Comparison of ENCODE assay signal across 8 mouse cellular contexts in the genomic region with DNA sequence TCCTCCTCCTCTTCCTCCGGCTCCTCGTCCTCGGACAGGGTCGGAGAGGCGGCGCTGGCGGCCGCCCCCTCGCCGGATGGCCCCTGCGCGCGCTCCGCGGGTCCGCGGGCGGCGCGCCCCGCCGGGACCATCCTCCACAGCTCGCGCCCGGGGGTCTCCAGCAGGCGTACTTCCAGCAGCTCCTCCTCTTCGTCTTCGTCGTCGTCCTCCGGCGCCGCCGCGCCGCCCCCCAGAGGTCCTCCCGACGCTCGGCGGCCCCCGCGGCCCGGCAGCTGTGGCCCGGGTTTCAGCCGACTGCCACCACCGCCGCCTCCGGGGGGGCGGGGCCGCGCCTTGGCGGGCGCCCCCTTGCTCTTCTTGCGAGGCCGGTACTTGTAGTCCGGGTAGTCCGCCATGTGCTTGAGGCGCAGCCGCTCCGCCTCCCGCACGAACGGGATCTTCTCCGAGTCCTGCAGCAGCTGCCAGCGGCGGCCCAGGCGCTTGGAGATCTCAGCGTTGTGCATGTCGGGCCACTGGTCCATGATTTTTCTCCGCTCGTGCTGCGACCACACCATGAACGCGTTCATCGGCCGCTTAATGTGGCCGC. TPM values are rescaled to one million over a fixed set of nuclear protein-coding genes. Genes with fewer than 3 reads are reported as not detected.
DNase-seq lines count a peak whose midpoint lies in the region; ATAC-seq and TF ChIP-seq lines count a peak whose summit lies in the region.

No protein-coding gene starts in this region.

- DNase-seq in brain, adult 2 months (ENCODE audit: low read depth, low spot score), result peak; percentile 90
- peak; percentile 87 for DNase-seq in forebrain, embryonic 14.5 days (ENCODE audit: low spot score)
- peak; percentile 88 to 89 for DNase-seq in heart, postnatal 14 days
- peak; percentile 85 to 88 for DNase-seq in layer of hippocampus, adult 18-20 months (ENCODE audit: low spot score in 2 of 2)
- peak; percentile 74 to 75 for DNase-seq in lung, adult 18-20 months
- DNase-seq in ovary, postnatal 10 days (ENCODE audit: low spot score), result peak; percentile 53
- peak; percentile 69 for DNase-seq in thymus, postnatal 0 days (ENCODE audit: low spot score)

- intact Hi-C loops in heart, postnatal 14 days (cut with DNase I), result loop anchor here (1.0 kb wide), 1 partner anchor 17 kb away; no protein-coding TSS in a partner anchor

- peaks cover 23% of the 10 kb centered on the region for H3K36me3 ChIP-seq in E14TG2a.4 (ENCODE audit: insufficient read depth, low read length)
- H3K36me3 ChIP-seq in forebrain, embryonic 14.5 days (ENCODE audit: control insufficient read depth, insufficient read depth, low read length), result no peaks in the 10 kb centered on the region

- whole genome bisulfite sequencing in forebrain, embryonic 14.5 days, result under 1% methylated on average over 71 of the region's 77 CpGs

- peaks cover 65% of the 10 kb centered on the region for H3K4me1 ChIP-seq in E14TG2a.4 (replicated peaks; ENCODE audit: low read depth, low read length)
- H3K4me1 ChIP-seq in forebrain, embryonic 14.5 days (ENCODE audit: control insufficient read depth, insufficient read depth, low read length), result peaks cover 19% of the 10 kb centered on the region

- no peaks in the 10 kb centered on the region for H3K27me3 ChIP-seq in E14TG2a.4 (ENCODE audit: insufficient read depth, low read length)
- H3K27me3 ChIP-seq in forebrain, embryonic 14.5 days (replicated peaks; ENCODE audit: control insufficient read depth, insufficient read depth, low read length), result no peaks in the 10 kb centered on the region

- ATAC-seq in forebrain, embryonic 14.5 days, result peak; percentile 15

- H3K9ac ChIP-seq in forebrain, embryonic 14.5 days (ENCODE audit: low read length), result peak overlapping the region; percentile 97

- no peaks in the 10 kb centered on the region for H3K9me3 ChIP-seq in E14TG2a.4 (ENCODE audit: low read length)
- H3K9me3 ChIP-seq in forebrain, embryonic 14.5 days (replicated peaks; ENCODE audit: control insufficient read depth, low read length), result no peaks in the 10 kb centered on the region

- peak overlapping the region; percentile 56 for H3K4me2 ChIP-seq in forebrain, embryonic 14.5 days (ENCODE audit: low read length)

- TF ChIP-seq CTCF in E14TG2a.4 (conservative IDR thresholded peaks at IDR 0.05; ENCODE audit: low read length), result no peak

- H3K4me3 ChIP-seq in E14TG2a.4 (replicated peaks; ENCODE audit: low read length), result peak overlapping the region; percentile 91
- H3K4me3 ChIP-seq in forebrain, embryonic 14.5 days (ENCODE audit: low read depth, low read length), result peak overlapping the region; percentile 94

- peak overlapping the region; percentile 100 for H3K27ac ChIP-seq in forebrain, embryonic 14.5 days (ENCODE audit: low read depth, low read length)

RNA-seq across cellular contexts. Expression of a gene that starts 0.8 kb away (rescaled TPM):
- polyA plus RNA-seq in forebrain, embryonic 14.5 days (2014; fragmentation: Nextera tagmentation; extraction: Ambion mirVana), result 18.2 and 21.8 TPM in 2 replicates
- 10 to 100 TPM; 14.4 to 15.5 TPM for total RNA-seq in heart, postnatal 14 days (2021)
- 10 to 100 TPM; 15.0 to 15.6 TPM for total RNA-seq in layer of hippocampus, adult 18-20 months (2021)
- 0.91 and 1.2 TPM in 2 replicates for polyA plus RNA-seq in thymus, postnatal 0 days (2015; fragmentation: Nextera tagmentation; extraction: Ambion mirVana)

RNA-seq across cellular contexts. Expression of a gene that starts 17.7 kb away (rescaled TPM):
- polyA plus RNA-seq in forebrain, embryonic 14.5 days (2014; fragmentation: Nextera tagmentation; extraction: Ambion mirVana), result 17.3 and 18.2 TPM in 2 replicates
- total RNA-seq in heart, postnatal 14 days (2021), result 10 to 100 TPM; 12.0 TPM
- 10 to 100 TPM; 10.2 to 10.6 TPM for total RNA-seq in layer of hippocampus, adult 18-20 months (2021)
- polyA plus RNA-seq in thymus, postnatal 0 days (2015; fragmentation: Nextera tagmentation; extraction: Ambion mirVana), result 7.2 and 7.4 TPM in 2 replicates

RNA-seq across cellular contexts. Expression of a gene that starts 18.3 kb away (rescaled TPM):
- 2.3 and 2.8 TPM in 2 replicates for polyA plus RNA-seq in forebrain, embryonic 14.5 days (2014; fragmentation: Nextera tagmentation; extraction: Ambion mirVana)
- total RNA-seq in heart, postnatal 14 days (2021), result 1 to 10 TPM; 2.6 to 2.7 TPM
- total RNA-seq in layer of hippocampus, adult 18-20 months (2021), result 1 to 10 TPM; 1.7 to 2.3 TPM
- 0.51 and 0.64 TPM in 2 replicates for polyA plus RNA-seq in thymus, postnatal 0 days (2015; fragmentation: Nextera tagmentation; extraction: Ambion mirVana)

RNA-seq across cellular contexts. Expression of a gene that starts 20.7 kb away (rescaled TPM):
- 18.9 and 21.8 TPM in 2 replicates for polyA plus RNA-seq in forebrain, embryonic 14.5 days (2014; fragmentation: Nextera tagmentation; extraction: Ambion mirVana)
- total RNA-seq in heart, postnatal 14 days (2021), result not detected
- 100 to 1,000 TPM in 1 of 2 experiments, 10 to 100 TPM in 1; 95.7 to 106 TPM for total RNA-seq in layer of hippocampus, adult 18-20 months (2021)
- polyA plus RNA-seq in thymus, postnatal 0 days (2015; fragmentation: Nextera tagmentation; extraction: Ambion mirVana), result not detected in 2 replicates

RNA-seq across cellular contexts. Expression of a gene that starts 53.3 kb away (rescaled TPM):
- polyA plus RNA-seq in forebrain, embryonic 14.5 days (2014; fragmentation: Nextera tagmentation; extraction: Ambion mirVana), result 0.24 and 0.79 TPM in 2 replicates
- 1 to 10 TPM; 3.2 to 3.4 TPM for total RNA-seq in heart, postnatal 14 days (2021)
- total RNA-seq in layer of hippocampus, adult 18-20 months (2021), result under 1 TPM in 1 of 2 experiments, not detected in 1; 0.69 TPM
- polyA plus RNA-seq in thymus, postnatal 0 days (2015; fragmentation: Nextera tagmentation; extraction: Ambion mirVana), result 1.4 and 1.6 TPM in 2 replicates

Comparison
In these comparisons a context has a peak if more than half of its experiments do, and no peak if none do; other contexts are left out.
1. Peak in every context shown above with its lines: DNase-seq, ATAC-seq, H3K4me3 ChIP-seq and H3K27ac ChIP-seq.